Mouse (Mus musculus) embryonic stem cell, embryonic (primary cell): ENCODE results near the gene Afg3l1.
"Not testable (repeated sequence)": the region's sequence is repeated elsewhere in the genome, so short reads cannot be mapped to it uniquely, and the experiment has no call there.

Source experiments
- CTCF ChIA-PET, 4 experiments: fragments of 300-600 bp in 2 of 4; fragments of 350-600 bp in 2 of 4; sonication (Branson Sonifier 250); formaldehyde crosslinking; loops; one replicate each; lab custom pipeline; 2022; ENCODE audit warnings: inconsistent platforms in 2 of 4; lab: Charles Lee
- POLR2A ChIA-PET, 4 experiments: fragments of 300-600 bp in 2 of 4; fragments of 350-600 bp in 2 of 4; sonication (Branson Sonifier 250); formaldehyde crosslinking; loops; one replicate each; lab custom pipeline; 2022; ENCODE audit warnings: antibody characterized with exemption in 4 of 4, inconsistent platforms in 1 of 4; lab: Charles Lee

Afg3l1 gene

GRCm38 (mm10) chr8:123451747-123452146, 26.0 kb upstream of the Afg3l1 start:
- POLR2A ChIA-PET = interaction anchor here in 3 of 4 experiments (0.5 to 4.2 kb wide), 9 partner anchors 8 to 1456 kb away, joined by 3 to 16 read pairs (median 4); partner anchors contain the start of genes Afg3l1 (in 1 of the 3) and Mc1r (in 1 of the 3)
- CTCF ChIA-PET = interaction anchor here in 2 of 4 experiments (0.6 to 0.7 kb wide), 2 partner anchors 9 to 64 kb away, joined by 4 to 5 read pairs; no protein-coding TSS in a partner anchor

DNA sequence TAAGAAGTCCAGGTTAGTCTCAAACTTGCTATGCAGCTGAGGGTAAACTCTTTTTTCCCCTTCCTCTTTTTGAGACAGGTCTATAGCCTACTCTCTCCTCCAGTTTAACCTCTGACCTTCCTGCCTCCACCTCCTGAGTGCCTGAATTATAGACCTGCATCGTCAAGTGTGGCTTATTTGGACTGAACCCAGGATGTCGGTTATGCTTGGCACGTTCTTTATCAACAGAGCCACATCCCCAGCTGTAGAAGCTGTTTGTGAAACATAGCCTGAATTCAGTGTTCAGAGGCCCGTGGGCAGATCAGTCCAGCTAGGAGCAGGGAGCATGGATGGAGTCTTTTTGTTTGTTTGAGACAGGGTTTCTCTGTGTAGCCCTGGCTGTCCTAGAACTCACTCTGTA, 25.6 kb upstream of the Afg3l1 start:
- ChIA-PET CTCF (interaction anchor here in 3 of 4 experiments (0.6 to 1.2 kb wide), 4 partner anchors 10 to 201 kb away, joined by 3 to 5 read pairs (median 4); no protein-coding TSS in a partner anchor), POLR2A (interaction anchor here in 3 of 4 experiments (0.6 to 4.2 kb wide), 9 partner anchors 7 to 1457 kb away, joined by 3 to 16 read pairs (median 5); partner anchors contain the start of genes Afg3l1 (in 1 of the 3) and Tcf25 (in 1 of the 3))

DNA sequence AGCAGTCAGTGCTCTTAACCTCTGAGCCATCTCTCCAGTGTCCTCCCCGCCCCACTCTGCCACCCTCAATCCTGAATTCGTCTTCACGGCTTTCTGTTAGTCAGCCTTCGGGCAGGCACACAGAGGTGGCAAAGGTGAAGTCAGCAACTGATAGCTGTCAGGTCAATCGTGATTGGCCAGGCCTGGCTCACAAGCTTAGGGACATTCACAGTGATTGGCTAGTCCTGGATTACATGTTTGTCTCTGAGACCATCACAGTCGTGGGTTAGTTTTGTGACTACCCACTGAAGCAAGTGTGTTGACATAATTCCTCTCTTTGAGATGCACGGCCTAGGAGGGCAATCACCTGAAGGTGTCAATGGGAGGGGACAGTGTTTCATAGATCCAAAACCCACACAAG, 24.4 kb upstream of the Afg3l1 start:
- ChIA-PET POLR2A (interaction anchor here in 3 of 4 experiments (1.0 to 4.2 kb wide), 21 partner anchors 8 to 241 kb away, joined by 3 to 19 read pairs (median 5); partner anchors contain the start of genes Afg3l1 (in 3 of the 3), Tcf25 (in 2 of the 3), Chmp1a (in 1 of the 3) and Gas8 (in 1 of the 3)), CTCF (interaction anchor here in 3 of 4 experiments (1.1 to 1.9 kb wide), 6 partner anchors 10 to 330 kb away, joined by 3 to 8 read pairs (median 5); partner anchors contain the start of gene Mc1r (in 1 of the 3))

DNA sequence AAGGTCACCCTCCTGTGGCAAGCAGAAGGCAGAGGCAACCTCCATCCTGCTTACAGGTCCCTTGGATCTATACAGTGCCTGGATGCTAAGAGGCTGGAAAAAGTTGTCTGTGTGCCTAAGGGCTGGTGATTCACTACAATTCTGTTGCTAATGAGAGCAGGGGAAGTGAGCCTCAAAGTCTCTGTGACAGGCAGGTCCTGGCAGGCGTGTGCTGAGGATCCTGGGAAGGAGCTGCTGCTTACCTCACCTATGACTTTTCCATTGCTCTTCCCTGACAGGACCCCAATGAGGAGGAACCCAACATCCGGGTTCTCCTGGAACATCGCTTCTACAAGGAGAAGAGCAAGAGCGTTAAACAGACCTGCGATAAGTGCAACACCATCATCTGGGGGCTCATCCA, 23.8 kb upstream of the Afg3l1 start:
- ChIA-PET POLR2A (interaction anchor here (0.6 to 4.2 kb wide), 33 partner anchors 8 to 241 kb away, joined by 3 to 19 read pairs (median 4); partner anchors contain the start of genes Afg3l1 (in 2 of the 4), Gas8 (in 2 of the 4), Tcf25 (in 2 of the 4) and Chmp1a (in 1 of the 4)), CTCF (interaction anchor here (0.6 to 1.9 kb wide), 10 partner anchors 11 to 330 kb away, joined by 3 to 8 read pairs (median 3); partner anchors contain the start of genes Dbndd1 (in 1 of the 4), Gas8 (in 1 of the 4) and Mc1r (in 1 of the 4))

- ChIA-PET CTCF (interaction anchor here (0.6 to 1.9 kb wide), 10 partner anchors 11 to 329 kb away, joined by 3 to 5 read pairs (median 3); partner anchors contain the start of genes Dbndd1 (in 1 of the 4), Gas8 (in 1 of the 4) and Mc1r (in 1 of the 4)), POLR2A (interaction anchor here (0.6 to 4.2 kb wide), 34 partner anchors 8 to 242 kb away, joined by 3 to 19 read pairs (median 4); partner anchors contain the start of genes Afg3l1 (in 2 of the 4), Chmp1a (in 2 of the 4), Spata33 (in 2 of the 4) and Tcf25 (in 2 of the 4))
These were observed 23.1 kb upstream of the Afg3l1 start for GRCm38 (mm10) chr8:123454559-123454958.

GRCm38 (mm10) chr8:123463651-123464050, 14.1 kb upstream of the Afg3l1 start:
- CTCF ChIA-PET = interaction anchor here in 2 of 4 experiments (0.7 to 1.2 kb wide), 3 partner anchors 41 to 140 kb away, joined by 3 to 6 read pairs (median 6); partner anchors contain the start of gene Mc1r (in 1 of the 2)
- POLR2A ChIA-PET = interaction anchor here in 2 of 4 experiments (0.7 to 3.8 kb wide), 10 partner anchors 10 to 1353 kb away, joined by 3 to 15 read pairs (median 7); partner anchors contain the start of gene Afg3l1 (in 1 of the 2)

DNA sequence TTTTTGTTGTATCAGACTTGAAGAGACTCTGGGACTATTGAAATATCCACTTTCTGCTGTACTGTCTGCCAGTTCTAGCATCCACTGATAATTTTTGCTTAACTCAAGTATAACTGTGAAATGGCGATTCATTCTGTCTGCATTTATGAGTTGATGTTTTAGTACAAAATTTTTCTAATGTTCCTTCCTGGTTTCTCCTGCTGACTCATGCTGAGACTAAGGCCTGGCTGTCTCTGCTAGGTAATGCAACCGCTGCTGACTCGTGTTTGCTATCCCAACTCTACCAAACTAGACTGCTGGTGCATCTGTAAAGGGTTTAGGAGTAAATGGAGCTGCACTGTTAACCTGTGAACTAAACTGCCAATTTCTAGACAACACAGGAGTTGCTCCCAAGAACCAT, 10.2 kb upstream of the Afg3l1 start:
- POLR2A ChIA-PET = interaction anchor here in 3 of 4 experiments (0.7 to 3.8 kb wide), 6 partner anchors 9 to 379 kb away, joined by 3 to 15 read pairs (median 4); partner anchors contain the start of gene Afg3l1 (in 2 of the 3)

DNA sequence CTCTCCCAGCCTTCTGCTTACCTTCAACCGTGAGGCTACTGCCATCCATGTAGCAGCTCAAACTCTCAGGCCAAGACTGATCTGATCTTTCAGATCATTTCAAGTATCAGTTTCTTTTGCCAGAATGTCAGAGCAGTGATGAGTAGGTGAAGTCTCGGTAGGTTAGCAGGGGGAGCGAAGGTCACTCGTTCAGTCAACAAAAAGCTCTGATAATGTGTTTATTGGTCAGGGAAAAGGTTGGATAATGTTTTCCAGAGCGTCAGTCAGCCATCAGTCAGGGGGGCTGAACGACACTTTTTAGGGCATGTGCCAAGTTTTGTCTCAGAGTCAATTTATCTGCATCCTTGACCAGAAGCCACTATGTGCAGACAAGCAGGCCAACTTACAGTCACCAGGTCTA, 4.7 kb upstream of the Afg3l1 start:
- CTCF ChIA-PET = not testable (repeated sequence)
- POLR2A ChIA-PET = interaction anchor here in 1 of 4 experiments (1.3 kb wide), 1 partner anchor 26 kb away, joined by 3 read pairs; no protein-coding TSS in a partner anchor

More for the DNA sequence above, 10.2 kb upstream of the Afg3l1 start:
- CTCF ChIA-PET = interaction anchor here in 1 of 4 experiments (0.6 kb wide), 1 partner anchor 68 kb away, joined by 3 read pairs; no protein-coding TSS in a partner anchor

DNA sequence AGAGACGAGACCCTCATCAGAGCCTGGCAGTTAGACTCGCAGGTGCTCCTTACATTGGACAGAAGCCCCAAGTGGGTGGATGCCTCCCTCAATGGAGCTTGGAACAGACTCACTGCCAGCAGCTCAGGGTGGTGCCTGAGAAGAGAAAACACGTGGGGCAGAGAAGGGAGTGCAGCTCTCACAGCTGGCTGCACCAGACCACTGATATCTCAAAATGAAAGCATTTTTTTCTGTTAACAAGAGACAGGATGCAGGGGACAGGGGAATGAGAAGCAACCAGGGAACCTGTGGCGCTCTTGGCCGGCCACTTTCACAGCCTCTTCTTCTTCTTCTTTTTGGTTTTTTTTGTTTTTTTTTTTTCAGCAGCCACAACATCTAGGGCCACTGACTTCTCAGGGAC, 3.2 kb upstream of the Afg3l1 start:
- CTCF ChIA-PET = not testable (repeated sequence)
- POLR2A ChIA-PET = interaction anchor here in 2 of 4 experiments (0.7 to 1.4 kb wide), 2 partner anchors 10 to 198 kb away, joined by 3 to 4 read pairs; no protein-coding TSS in a partner anchor

- ChIA-PET CTCF (interaction anchor here in 2 of 4 experiments (1.7 to 2.0 kb wide), 2 partner anchors 34 kb away, joined by 5 to 7 read pairs; no protein-coding TSS in a partner anchor), POLR2A (interaction anchor here in 3 of 4 experiments (0.6 to 2.7 kb wide), 17 partner anchors 10 to 103 kb away, joined by 3 to 16 read pairs (median 5); partner anchors contain the start of genes Mc1r (in 1 of the 3) and Tcf25 (in 1 of the 3))
These were observed 579 bp upstream of the Afg3l1 start for GRCm38 (mm10) chr8:123476911-123477736.

DNA sequence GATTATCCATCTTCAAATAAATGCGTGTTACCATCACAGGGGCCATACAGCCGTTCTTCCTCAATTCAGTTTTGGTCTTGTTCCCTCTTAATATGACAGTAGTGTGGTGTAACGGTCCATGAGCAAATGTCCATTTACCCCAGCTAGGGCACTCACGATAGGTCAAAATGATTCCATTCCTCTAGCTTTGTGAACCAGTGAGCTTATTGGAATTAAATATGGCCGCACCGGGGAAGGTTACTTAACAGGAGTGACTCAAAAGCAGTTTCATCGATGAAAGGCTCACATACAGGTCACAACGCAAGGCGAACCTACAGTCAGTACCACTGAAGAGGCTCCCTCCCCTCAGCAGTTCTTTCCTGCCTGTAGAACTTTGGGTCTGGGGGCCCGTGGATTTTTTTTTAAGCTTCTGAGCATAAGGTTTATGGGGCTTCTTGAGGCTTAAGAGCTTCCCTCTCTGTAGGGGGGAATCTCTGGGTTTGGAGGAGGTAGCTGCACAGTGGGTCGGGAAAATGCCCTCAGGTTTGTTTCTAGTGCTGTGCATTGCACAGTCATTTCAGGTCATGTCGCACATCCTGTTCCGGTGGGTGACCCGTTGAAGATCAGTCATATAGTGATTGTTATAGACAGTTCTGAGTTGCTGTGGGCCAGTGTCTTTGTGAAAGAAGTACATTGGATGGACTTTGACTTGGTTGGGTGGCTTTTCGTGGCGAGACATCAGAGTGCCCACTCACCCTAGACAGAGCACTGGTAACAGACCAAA, 934 bp downstream of the Afg3l1 start:
- POLR2A ChIA-PET = interaction anchor here in 3 of 4 experiments (0.6 to 2.7 kb wide), 35 partner anchors 8 to 907 kb away, joined by 3 to 16 read pairs (median 4); partner anchors contain the start of genes Gas8 (in 3 of the 3), Dbndd1 (in 2 of the 3), Mc1r (in 2 of the 3) and Tcf25 (in 1 of the 3)
- CTCF ChIA-PET = interaction anchor here in 2 of 4 experiments (0.6 to 2.0 kb wide), 3 partner anchors 22 to 36 kb away, joined by 3 to 7 read pairs (median 5); no protein-coding TSS in a partner anchor

GRCm38 (mm10) chr8:123482627-123483026, 4.9 kb downstream of the Afg3l1 start:
- POLR2A ChIA-PET = interaction anchor here in 2 of 4 experiments (0.9 to 1.8 kb wide), 10 partner anchors 13 to 82 kb away, joined by 3 to 10 read pairs (median 4); partner anchors contain the start of gene Gas8 (in 1 of the 2)

GRCm38 (mm10) chr8:123491280-123492075, 13.8 kb downstream of the Afg3l1 start:
- POLR2A ChIA-PET = interaction anchor here in 1 of 4 experiments (1.0 kb wide), 1 partner anchor 13 kb away, joined by 4 read pairs; the partner anchor contains the start of gene Afg3l1
- CTCF ChIA-PET = no interaction called here

More at GRCm38 (mm10) chr8:123482627-123483026, 4.9 kb downstream of the Afg3l1 start:
- CTCF ChIA-PET = interaction anchor here in 3 of 4 experiments (0.6 to 2.2 kb wide), 9 partner anchors 25 to 301 kb away, joined by 3 to 13 read pairs (median 4); no protein-coding TSS in a partner anchor

- ChIA-PET CTCF (no interaction called here), POLR2A (interaction anchor here in 1 of 4 experiments (1.0 to 1.5 kb wide), 2 partner anchors 15 to 22 kb away, joined by 4 read pairs; partner anchors contain the start of genes Afg3l1 and Dbndd1)
These were observed 15.2 kb downstream of the Afg3l1 start for GRCm38 (mm10) chr8:123492898-123493297.

DNA sequence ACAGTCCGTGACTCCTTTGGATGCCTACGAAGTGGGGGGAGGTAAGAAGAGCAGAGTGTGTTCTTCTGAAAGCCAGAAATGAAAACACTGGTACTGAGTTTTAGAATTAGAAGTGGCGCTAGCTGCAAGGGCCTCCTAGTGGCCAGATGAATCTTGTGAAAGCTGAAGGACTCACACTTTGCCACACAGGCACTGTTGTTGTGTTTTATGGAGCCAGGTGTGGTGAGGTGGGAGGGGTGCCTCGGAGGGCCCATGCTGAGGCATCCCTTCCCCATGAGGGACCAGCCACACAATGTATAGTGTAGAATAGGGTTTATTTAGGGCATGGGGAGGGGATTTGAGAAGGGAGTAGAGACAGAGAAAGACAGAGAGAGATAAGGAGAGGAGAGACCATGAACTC, 20.0 kb downstream of the Afg3l1 start:
- CTCF ChIA-PET = interaction anchor here in 1 of 4 experiments (0.5 kb wide), 1 partner anchor 12 kb away, joined by 3 read pairs; no protein-coding TSS in a partner anchor
- POLR2A ChIA-PET = interaction anchor here in 2 of 4 experiments (1.0 to 1.5 kb wide), 4 partner anchors 8 to 19 kb away, joined by 3 to 5 read pairs (median 4); no protein-coding TSS in a partner anchor
